Mouse (Mus musculus) right cerebral cortex, postnatal 25 days (tissue): ENCODE results near the gene Fmnl3.

ENCODE experiments used
- DNase-seq: peaks from one replicate; pipeline ENCODE4 v3.0.0; 2022

The Fmnl3 gene

DNA sequence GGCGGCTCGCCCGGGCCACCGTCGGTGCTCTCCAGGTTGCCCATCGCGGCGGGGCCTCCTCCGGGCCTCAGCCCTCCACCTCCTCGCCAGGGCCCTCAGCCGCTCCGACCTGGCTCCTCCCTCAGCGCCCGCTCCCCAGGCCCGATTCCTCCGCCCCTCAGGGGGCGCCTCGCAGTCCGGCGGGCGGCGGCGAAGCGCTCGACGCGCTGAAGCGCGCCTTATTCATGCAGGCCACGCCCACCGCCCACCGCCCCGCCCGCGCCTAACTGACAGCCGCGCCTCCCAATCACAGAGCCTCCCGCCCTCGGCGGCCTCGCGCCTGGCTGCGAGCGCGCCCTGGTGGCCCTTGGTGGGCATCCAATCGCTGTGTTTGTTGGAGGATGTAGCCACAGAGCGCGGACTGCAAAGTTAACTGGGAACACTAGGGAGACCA is at the start of gene Fmnl3:
TSS of gene Fmnl3 (minus strand) at position 224 of the 433 bp plus-strand sequence.
- peak; percentile 95 for DNase-seq

DNA sequence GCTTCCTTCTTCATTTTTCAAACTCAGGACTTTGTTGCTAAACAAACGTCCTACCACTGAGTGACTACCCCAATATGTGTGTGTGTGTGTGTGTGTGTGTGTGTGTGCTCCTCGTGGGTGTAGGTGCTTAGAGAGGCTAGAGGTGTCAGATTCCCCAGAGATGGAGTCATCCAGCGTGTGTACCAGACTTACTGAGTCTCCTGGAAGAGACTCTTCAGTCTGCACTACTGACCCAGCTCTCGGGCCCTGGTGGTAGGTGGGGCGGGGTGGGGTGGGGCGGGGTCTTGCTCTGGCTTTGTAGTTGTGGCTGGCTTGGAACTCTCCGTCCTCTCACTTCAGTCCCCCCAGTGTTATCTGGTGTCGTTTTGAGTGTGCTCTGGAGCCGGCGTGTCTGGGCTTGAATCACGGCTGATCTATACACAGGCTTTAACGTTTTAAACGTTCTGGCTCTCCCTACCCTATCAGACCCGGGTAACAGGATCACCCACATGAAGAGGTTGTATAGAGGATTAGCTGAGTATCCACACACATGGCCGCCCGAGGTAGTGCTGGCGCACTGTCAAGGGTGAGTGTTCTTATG is 47.5 kb upstream of the Fmnl3 start:
- no peak for DNase-seq

DNA sequence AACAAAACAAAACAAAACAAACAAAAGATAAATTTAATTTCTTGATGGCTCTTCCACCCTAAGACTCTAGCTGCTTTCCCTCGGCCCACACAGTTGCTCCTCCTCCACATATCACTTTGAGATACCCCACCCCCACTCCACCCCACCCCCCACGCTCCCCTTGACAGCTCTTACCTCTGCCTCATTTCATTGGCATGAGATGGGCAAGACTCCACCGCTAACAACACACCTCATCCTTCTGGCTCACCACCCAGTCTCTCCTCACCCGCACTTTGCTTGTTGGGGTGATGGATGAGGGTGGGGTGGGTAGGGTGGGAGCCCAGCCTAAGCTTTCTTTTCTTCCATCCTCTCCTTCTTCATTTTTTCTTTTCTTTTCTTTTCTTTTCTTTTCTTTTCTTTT is 46.7 kb upstream of the Fmnl3 start:
- DNase-seq: no peak

DNA sequence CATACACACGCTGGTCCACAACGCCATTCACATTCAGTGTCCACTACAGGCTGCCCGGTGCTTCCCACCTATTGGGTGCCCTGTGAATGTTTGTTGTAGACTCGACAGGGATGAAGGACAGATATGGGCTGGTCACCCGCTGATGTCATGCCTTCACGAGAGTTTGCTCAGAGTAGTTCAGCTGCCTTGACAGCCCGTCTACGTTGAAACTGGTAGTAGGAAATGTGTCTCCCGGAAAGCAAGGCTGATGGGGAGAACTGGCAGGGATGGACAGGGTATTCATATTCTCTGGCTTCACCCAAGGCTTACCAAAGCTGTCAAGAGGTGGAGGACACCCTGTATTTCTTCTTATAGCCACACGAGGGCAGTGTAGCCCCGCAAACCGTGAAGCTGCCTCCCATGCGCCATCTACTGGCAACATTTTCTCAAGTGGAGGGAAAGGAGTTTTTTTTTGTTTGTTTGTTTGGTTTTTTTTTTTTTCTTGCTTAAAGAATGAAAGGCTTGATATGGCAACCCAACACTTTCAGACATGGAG is 46.1 kb upstream of the Fmnl3 start:
- peak; percentile 68 for DNase-seq

DNA sequence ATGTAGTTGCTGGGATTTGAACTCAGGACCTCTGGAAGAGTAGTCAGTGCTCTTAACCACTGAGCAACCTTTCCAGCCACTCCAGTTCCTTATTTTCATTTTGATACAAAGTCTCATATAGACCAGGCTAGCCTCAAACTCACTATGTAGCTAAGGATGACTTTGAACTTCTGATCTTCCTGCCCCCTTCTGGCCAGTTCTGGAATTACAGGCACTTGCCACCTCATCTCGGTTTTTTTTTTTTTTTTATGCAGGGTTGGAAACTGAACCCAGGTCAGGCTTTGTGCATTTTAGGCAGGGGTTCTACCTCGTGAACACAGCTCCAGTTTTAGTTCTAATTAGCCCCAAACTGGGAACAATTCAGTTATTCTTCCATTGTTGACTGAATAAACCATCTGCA is 45.5 kb upstream of the Fmnl3 start:
- no peak for DNase-seq

DNA sequence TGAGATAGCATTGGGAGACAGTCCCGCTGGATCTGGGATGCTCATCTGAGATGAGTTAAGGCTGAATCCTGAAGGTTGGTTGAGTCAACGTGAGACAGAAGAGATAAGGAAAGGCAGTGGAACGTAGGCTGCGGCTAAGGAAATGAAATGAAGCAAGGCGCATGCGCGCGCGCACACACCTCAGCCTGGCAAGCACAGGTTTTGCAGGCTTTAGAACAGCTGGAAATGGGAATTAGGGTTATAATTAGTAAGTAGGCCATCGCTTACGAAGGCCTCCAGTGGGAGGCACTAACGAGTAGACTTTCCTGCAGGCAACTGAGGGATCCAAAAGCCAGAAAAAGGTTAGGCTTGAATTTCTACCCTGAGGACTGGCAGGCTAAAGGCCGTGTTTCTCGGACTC is 41.5 kb upstream of the Fmnl3 start:
- peak; percentile 28 for DNase-seq

DNA sequence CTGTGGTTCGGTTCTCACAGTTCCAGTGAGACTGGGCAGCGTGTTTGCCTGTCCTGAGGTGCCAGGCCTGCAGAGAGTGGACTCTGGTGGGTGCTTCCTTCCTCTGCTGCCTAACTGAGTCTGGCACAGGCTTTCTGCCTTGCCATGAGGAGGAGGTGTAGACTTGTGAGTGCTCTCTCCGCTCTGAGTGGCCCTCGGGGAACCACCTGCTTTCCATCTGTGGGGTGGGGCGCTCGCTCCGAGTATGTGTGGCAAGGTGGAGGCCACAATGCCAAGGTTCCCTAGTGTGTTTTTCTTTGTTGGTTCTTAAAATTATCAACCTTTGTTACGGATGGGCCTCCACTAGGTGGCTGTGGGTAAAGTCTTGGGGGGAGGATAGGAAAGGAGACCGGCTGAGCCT is 38.6 kb upstream of the Fmnl3 start:
- no peak for DNase-seq

DNA sequence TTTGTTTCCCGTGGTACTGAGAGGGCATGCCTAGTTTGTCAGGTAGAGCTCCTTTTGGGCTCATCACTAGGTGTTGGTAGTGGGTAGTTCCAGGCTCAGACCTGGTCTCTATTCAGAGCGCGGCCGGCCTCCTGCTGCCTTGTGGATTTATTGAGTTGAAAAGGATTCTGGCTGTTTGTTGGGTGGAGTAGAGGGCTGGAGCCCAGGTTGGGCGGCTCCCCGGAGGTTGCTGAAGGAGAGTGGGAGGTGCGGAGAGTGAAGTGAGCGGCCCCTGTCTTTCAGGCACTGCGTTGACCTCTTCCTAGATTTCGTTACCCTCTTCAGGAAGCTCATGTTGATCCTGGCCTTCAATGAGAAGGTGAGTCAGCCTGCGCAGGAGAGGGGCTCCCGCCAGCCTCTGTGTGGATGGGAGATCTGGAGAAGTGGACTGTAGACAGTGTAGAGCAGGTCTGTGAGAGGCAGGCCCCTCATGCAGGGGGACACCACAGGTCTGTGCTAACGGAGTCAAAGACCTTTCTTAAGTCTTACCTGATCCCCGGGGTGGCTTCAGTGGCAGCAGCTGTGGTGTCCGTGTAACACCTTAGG is 36.8 kb upstream of the Fmnl3 start:
- DNase-seq: no peak

DNA sequence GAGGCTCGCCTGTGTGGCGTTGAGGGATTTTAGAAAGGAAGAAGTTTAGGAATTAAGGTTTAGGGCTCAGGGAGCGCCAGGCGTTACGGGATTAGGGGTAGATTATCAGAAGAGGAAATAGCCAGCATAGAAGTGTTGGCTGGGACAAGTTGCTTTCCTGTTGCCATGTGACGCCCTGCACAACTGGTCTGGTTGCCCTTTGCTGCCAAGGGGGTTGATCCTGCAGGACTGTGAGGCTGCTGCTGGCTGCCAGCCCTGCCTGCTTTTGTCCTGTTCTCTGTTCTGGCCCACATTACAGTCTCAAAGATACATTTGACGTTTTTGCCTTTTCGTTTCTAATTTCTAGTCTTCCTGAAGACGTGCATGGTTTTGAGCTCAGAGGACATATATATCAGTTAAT is 34.9 kb upstream of the Fmnl3 start:
- no peak for DNase-seq

DNA sequence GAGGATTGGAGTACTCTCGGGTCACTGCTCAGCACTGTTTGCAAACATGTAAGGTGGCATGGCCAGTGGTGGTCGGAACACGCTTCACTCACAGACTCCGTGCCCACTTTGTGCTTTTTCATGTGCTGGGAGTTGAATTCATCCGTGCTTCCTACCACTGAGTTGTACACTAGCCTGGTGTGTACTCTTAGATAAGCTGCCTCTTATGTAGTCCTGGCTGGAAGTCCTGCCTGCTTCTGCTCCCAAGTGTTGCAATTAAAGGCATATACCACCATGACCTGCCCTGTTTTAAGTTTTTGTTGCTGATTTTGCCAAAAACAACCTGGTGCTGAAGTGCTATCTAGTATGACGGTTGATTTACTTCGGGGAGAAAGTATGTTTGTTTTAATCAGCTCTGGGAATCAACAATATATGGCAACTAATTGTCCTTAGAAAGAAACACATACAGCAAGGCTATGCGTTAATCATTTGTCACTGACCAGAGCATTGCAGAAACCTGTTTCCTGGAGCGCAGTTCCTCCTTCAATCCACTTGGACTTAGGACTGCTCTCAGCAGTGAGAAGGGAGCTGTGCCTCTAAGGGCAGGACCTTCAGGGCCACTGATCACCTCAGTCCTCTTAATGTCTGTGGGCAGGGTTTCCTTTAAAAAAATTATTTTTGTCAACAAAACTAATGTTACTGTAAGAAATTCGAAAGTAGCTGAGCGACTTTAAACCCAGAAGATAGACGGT is 33.0 kb upstream of the Fmnl3 start:
- no peak for DNase-seq

DNA sequence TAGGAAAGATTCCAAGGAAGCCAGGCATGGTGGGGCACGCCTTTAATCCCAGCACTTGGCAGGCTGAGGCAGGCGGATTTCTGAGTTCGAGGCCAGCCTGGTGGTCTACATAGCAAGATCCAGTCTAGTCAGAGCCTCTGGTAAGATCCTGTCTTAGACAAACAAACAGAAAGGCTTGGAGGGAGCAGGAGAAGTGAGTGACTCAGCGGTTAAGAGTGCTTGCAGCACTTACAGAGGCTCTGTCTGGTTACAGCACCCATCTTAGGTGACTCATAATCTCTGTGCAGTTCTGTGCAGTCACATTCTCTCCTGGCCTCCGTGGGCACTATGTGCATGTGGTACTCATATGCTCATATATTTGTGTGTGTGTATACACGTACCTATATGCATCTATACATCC is 30.3 kb upstream of the Fmnl3 start:
- DNase-seq: no peak

DNA sequence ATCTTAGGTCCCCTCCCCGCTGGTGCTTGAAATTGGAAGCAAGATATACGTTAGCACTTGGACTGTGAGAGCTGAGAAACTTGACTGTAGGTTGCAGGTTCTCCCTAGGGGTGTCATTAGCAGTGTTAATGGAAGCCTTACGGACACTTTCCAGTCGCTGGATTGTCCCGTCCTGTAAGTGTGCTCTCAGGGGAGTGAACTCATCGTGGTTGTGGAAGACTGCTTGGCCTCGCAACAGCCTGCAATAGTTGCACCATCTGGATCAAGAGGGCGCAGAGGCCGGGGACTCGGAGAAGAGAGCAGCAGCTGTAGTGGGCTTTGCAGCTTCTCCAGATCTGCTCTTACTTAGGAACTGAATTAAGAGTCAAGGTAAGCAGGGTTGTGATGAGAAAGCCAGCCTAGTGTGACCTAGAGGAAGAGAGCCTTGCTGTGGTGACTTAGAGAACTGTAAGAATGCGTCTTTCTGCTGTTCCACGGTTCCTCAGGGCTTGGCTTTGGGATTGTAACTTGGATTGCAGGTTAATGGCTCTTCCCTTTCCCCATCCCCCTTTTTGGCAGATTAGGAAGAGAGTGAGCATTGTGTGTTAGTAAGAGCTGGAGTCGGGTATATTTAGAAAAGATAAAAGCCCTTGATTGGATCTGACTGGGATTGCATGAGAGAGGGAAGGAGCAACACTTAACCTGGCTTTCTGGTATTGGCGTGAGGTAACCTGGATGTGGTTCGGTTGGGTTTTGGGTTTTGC is 29.4 kb upstream of the Fmnl3 start:
- no peak for DNase-seq

DNA sequence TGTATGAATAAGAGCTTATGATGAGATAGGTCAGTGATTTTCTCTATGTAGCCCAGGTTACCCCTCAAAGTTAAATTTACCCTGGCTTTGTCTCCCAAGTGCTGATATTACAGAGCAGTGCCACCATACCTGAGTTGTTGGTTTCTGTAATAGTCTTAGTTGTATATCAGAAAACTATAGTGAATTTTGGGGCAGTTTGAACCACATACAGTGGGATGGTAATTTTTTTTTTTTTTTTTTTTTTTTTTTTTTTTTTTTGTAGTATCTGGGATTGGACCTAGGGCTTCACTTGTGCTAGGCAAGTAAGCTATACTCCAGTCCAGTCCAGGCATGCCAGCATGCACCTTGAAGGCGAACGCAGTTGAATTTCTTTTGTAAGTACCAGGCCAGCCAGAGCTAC is 27.3 kb upstream of the Fmnl3 start:
- DNase-seq: no peak

DNA sequence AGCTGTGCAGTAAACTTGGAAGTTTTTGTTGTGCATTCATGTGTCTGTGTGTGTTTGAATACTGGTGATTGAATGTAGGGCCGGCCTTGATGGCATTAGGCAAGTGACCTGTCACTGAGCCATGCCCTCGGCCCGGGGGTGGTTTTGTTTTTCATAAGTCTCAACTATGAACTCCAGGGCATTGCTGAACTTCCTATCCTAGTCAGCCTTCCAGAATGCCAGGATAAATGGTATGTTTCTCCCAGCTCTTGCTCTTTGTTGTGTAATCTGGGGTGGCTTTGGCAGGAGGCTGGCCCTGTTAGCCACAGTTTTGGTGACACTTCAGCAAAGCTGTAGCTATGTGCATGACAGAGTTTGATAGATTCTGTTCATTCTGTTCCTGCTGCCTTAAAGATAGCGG is 26.6 kb upstream of the Fmnl3 start:
- DNase-seq: no peak

DNA sequence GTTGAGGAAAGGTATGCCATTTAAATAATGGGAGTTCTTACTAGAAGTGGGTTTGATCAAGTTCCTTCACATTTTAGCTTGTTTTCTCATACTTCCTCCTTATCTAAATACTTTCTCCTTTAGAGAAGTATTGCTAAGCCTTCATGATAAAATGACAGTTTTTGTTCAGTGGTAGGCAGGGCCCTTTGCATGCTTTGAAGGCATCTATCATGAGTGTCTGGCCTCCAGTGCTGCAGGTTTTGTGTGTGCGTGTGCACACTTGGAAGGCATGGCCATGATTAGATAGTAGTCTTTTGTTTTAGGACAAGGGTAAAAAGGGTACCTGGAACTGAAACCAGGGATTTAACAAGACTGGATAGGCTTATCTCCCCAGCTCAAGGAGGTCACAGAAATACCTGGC is 26.2 kb upstream of the Fmnl3 start:
- DNase-seq: no peak

DNA sequence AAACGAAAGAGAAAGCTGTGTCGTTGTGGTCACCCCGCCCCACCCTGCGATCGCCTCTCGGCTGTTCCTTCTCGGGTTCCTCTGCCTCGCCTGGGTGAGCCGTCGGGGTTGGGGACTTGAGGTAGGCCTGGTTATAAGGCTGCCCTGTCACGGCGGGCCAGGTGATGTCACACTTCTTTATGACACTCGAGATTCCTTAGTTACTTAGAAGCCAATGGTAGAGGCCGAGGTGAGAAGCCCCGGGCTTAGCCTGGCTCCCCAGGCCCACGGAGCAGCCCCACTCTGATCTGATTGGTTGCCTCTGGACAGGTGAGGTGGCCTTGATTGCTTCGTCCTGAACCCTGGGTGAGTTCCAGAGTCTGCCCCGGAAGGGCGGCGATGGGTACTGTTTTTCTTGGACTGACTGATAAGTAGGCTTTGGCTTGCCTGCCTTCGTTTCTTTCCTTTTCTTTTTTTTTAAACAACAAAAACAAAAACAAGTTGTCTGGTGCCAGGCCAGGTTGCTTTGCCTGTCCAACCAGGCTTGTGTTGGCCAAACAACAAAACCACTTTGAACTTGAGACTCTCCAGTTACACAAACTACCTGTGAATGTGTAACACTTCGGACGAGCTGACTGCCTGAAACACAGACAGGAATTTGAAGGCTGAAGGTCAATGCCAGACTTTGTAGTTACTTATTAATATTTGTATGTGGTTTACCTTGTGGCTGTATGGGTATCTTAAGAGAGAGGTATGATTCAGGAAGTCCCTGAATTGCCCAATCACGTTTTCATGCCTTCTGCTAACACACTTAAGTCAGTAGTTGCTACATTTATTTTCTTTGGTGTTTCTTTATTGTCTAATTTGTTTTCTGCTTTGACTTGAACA is 23.3 kb upstream of the Fmnl3 start:
- no peak for DNase-seq

DNA sequence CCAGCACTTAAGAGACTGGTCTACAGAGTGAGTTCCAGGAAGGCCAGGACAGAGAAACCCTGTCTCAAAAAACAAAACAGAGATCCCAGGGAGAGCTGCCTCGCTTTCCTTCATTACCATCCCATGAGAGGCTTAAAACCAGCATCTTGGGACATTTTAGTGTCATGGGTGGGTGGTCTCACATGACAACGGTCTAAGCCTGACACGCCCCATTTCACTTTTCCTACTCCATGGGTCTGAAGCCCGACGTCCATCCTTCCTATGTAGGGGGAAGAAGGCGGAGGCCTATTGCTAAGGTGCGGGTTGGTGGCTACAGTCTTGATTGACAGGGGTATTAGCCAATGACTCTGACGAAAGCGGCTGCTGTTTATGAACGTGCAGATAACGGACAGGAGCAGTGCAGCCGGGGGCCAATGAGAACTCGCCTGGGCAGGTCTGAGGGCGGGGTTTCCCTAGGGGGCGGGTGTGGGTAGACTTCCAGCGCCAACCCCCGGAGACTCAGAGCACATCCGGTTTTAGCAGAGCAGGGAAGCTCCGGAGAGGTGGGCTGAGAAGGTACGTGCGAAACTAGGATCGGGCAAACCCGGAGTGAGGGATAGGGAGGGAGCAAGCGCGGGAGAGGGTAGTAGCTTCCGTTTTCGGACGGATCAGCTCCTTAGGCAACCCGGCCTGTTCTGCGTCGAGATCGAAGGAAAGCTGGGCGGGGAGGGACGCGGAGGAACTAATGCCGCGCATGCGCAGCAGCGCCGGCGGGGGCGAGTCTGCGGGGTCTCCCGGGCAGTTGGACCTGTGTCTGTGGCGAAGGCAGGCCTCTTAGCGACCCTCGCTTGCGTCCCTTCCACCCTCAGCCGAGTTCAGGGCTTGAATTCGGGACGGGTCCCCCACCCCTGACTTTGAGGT is 22.5 kb upstream of the Fmnl3 start, which contains the start of gene Tmbim6:
TSS of gene Tmbim6 (plus strand) at position 397 of the 900 bp plus-strand sequence.
- DNase-seq: peak; percentile 99

DNA sequence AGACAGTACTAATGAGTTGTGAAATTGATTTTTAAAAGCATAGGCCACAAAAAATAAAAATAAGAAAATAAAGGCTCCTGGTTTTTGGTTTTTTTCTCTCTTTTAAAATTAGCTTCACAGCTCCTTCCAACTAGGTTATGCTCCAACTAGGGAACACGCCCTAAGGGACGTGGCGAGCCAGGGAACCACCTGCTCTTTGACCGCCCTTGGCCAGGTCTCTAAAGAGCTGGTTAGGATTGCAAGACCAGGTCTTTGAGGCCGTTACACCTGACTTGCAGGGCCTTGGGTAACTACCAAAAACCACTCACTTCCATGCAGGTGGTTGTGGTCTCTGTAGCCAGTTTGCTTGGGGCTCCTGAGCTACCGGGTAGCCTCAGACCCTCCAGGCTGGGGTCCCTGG is 21.7 kb upstream of the Fmnl3 start:
- no peak for DNase-seq

DNA sequence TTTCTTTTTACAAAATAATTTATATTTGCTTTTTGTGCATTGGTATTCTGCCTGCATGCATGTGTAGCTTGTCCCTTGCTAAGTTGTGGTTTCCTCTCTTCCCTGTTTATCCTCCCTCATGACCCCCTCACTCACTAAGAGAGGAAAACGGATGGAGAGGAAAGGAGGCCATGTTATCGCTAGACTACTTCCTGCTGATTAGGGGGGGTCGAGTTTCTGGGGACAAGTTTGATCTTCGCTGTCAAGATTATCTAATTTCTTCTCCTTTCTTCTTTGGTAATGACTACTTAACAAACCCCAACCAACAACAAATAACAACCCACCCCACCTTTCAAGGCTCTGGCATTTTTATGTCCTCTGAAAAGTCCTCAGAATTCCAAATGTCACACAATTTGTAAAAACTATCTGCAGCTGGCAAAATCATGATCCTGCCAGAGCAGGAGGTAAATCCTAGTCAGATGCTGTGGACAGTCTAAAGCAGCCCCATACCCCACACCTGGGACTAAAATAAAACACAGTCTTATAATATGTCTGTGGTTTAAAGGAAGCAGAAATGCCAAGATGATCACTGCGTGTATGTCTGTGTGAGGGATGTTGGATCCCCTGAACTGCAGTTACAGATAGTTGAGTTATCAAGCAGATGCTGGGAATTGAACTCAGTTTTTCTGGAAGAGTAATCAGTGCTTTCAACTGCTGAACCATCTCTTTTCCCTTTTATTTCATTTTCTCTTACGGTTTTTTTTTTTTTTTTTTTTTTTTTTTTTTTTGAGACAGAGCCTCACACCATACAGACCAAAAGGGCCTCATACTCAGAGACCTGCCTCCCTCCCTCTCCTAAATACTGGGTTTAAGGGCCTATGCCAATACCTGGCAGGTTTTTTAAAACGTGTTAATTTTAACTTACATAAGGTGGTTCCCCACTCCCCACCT is 20.5 kb upstream of the Fmnl3 start:
- no peak for DNase-seq

DNA sequence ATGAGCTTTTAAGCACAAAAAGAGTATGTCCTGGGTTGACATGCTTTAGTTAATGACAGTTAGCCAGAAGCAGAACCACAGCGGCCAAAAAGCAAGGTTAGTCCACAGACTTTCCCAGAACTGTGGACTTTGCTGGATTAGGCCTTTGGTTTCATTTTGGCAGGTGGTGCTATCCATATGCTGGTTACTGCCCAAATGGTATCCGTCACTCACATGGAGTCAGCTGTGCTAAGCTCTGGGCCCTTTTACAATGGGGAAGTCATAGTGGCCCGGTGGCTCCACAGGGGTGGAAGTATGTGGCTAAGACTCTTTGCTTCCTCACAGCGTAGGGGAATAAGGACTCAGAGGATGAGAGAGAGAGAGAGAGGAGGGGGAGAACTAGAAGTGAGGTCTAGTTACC is 17.7 kb upstream of the Fmnl3 start:
- DNase-seq: no peak
